Mouse (Mus musculus) midbrain, postnatal 0 days (tissue): Measurements from ENCODE around the gene C4b. TPM values are rescaled to one million over a fixed set of nuclear protein-coding genes. Genes with fewer than 3 reads are reported as not detected.

Experiments used
- ATAC-seq: fragments of 200-750 bp; cut with Nextera tagmentation; 2 replicates; pipeline ENCODE4 v1.8.0; 2017; ENCODE audit warnings: moderate number of reproducible peaks, mild to moderate bottlenecking, moderate TSS enrichment, moderate library complexity; ENCODE audit not compliant: low FRiP score
- DNase-seq: peaks from one replicate; pipeline ENCODE4 v3.0.0-alpha.2; 2015; ENCODE audit warnings: low spot score
- H3K27ac ChIP-seq: fragments of 300-500 bp; sonication (generic); 2 replicates; pipeline ENCODE4 v1.5.1; 2014; ENCODE audit warnings: low read depth, mild to moderate bottlenecking, low read length, mixed read lengths
- H3K27me3 ChIP-seq: fragments of 300-500 bp; sonication (generic); 2 replicates; pipeline ENCODE4 v1.6.1; 2014; ENCODE audit warnings: low read length, control low read depth, mixed read lengths; ENCODE audit not compliant: insufficient read depth
- H3K36me3 ChIP-seq: fragments of 300-500 bp; sonication (generic); 2 replicates; pipeline ENCODE4 v1.6.1; 2014; ENCODE audit warnings: low read length, control low read depth, mixed read lengths; ENCODE audit not compliant: insufficient read depth
- H3K4me1 ChIP-seq: fragments of 300-500 bp; sonication (generic); 2 replicates; pipeline ENCODE4 v1.6.1; 2014; ENCODE audit warnings: mild to moderate bottlenecking, control low read depth, antibody characterized with exemption, low read length, mixed read lengths; ENCODE audit not compliant: insufficient read depth
- H3K4me2 ChIP-seq: fragments of 300-500 bp; sonication (generic); 2 replicates; pipeline ENCODE4 v1.6.1; 2014; ENCODE audit warnings: low read depth, mild to moderate bottlenecking, low read length, mixed read lengths; ENCODE audit not compliant: poor library complexity, severe bottlenecking
- H3K4me3 ChIP-seq: fragments of 300-500 bp; sonication (generic); 2 replicates; pipeline ENCODE4 v1.5.1; 2014; ENCODE audit warnings: low read depth, mild to moderate bottlenecking, low read length, moderate library complexity
- H3K9ac ChIP-seq: fragments of 300-500 bp; sonication (generic); replicated peaks from 2 replicates; pipeline ENCODE4 v1.6.1; 2014; ENCODE audit warnings: mild to moderate bottlenecking, low read length, moderate library complexity, mixed read lengths; ENCODE audit not compliant: poor library complexity, severe bottlenecking
- H3K9me3 ChIP-seq: fragments of 300-500 bp; sonication (generic); 2 replicates; pipeline ENCODE4 v1.6.1; 2016; ENCODE audit warnings: low read length, control low read depth
- CTCF ChIP-seq: IDR thresholded peaks from 2 replicates; pipeline ENCODE4 v1.5.1; 2016; ENCODE audit warnings: antibody characterized with exemption, mild to moderate bottlenecking
- WGBS: fragments of 180-500 bp; shearing (Covaris S2); extraction: QIAGEN DNeasy Blood & Tissue Kit; methylation state at CpG from one replicate; pipeline ENCODE4 v1.1.7; 2014; 5-methylcytosine and 5-hydroxymethylcytosine counted together
- microRNA-seq: library from miRNA; unstranded; fragments of <30 nt; microRNA quantifications from one replicate; pipeline ENCODE4, GENCODE M21; 2016; ENCODE audit warnings: borderline number of aligned reads
- polyA plus RNA-seq: library from polyadenylated mRNA; unstranded; fragments of >200 nt; fragmentation: Nextera tagmentation; extraction: Ambion mirVana; gene quantifications from 2 replicates; pipeline ENCODE4 v1.2.1, GENCODE M21; 2015
- total RNA-seq: library from RNA; depleted of rRNA; stranded (reverse); fragments of >200 nt; gene quantifications from 2 replicates; pipeline ENCODE4 v1.2.3, GENCODE M21; 2014; rRNA removed

The C4b gene
- total and polyA plus RNA-seq, 2 experiments from 2014 or later: 0.67 to 1.5 TPM

- no peaks in the 10 kb centered on the region for H3K36me3 ChIP-seq
- H3K4me3 ChIP-seq: no peak overlapping the region
- H3K4me2 ChIP-seq: no peak overlapping the region
- no peak overlapping the region for H3K9ac ChIP-seq
- no peak for ATAC-seq
- 68% methylated on average over 11 of the region's 11 CpGs for WGBS
- DNase-seq: no peak
- H3K27ac ChIP-seq: no peak overlapping the region
- no peaks in the 10 kb centered on the region; the same call in 1 of the 2 replicates for H3K27me3 ChIP-seq
- H3K9me3 ChIP-seq: no peaks in the 10 kb centered on the region
- TF ChIP-seq CTCF: no peak
- H3K4me1 ChIP-seq: no peaks in the 10 kb centered on the region
These were observed 61.7 kb downstream of the C4b start for GRCm38 (mm10) chr17:34681881-34682536.

DNA sequence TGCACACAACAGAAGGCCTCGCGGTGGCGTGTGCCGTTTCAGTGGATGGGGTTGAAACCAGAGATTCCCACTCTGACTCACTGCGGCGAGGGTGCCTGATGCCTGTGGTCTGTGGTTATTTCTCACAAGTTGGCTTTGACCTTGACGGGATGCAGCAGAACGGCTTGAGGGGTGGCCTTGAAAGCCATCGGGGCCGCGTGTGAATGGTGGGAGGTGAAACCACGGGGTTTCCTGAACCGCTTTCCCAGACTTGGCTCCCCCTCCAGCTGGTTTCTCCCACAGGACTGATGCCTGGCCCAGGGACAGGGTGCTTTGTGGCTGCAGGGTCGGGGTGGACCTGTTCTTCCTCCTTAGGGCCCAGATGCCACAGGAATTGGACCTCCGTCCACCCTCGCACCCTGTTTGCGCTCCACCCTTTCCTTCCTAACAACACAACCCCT lies 62.5 kb downstream of the C4b start:
- Histone ChIP-seq H3K36me3 (no peaks in the 10 kb centered on the region), H3K4me3 (no peak overlapping the region), H3K4me2 (no peak overlapping the region), H3K9ac (no peak overlapping the region), H3K27ac (no peak overlapping the region), H3K27me3 (no peaks in the 10 kb centered on the region; the same call in 1 of the 2 replicates), H3K4me1 (no peaks in the 10 kb centered on the region), H3K9me3 (no peaks in the 10 kb centered on the region)
- ATAC-seq (no peak), DNase-seq (no peak)
- 83% methylated on average over 17 of the region's 17 CpGs for WGBS
- no peak for TF ChIP-seq CTCF

DNA sequence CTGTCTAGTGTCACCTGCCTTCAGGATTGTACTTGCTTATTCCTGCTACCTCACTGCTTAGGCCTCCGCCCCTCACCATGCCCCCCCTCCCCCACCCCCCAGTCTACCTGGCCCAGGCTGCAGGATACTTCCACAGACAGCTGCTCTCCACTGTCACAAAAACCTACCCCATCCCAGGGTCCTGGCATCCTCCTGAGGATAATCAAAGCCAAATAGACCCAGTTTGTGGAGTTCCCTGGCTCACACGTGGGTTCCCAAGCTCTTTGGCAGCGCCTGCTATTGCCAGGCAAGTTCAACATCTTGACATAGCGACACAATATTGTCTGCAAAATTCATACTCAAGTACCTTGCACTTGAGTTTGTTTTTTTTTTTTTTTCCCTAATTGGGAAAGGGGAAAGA lies 63.1 kb downstream of the C4b start:
- 77% methylated on average over 4 of the region's 4 CpGs for WGBS
- DNase-seq (no peak), ATAC-seq (no peak)
- Histone ChIP-seq H3K9me3 (no peaks in the 10 kb centered on the region), H3K4me2 (no peak overlapping the region), H3K4me3 (no peak overlapping the region), H3K4me1 (no peaks in the 10 kb centered on the region), H3K27me3 (no peaks in the 10 kb centered on the region; the same call in 1 of the 2 replicates), H3K27ac (no peak overlapping the region), H3K36me3 (no peaks in the 10 kb centered on the region), H3K9ac (no peak overlapping the region)
- no peak for TF ChIP-seq CTCF

GRCm38 (mm10) chr17:34680191-34680590 lies 63.5 kb downstream of the C4b start:
- H3K27me3 ChIP-seq: no peaks in the 10 kb centered on the region; the same call in 1 of the 2 replicates
- ATAC-seq (no peak), DNase-seq (no peak)
- no peak overlapping the region for H3K27ac ChIP-seq
- no peak for TF ChIP-seq CTCF
- no peak overlapping the region for H3K4me3 ChIP-seq
- no peaks in the 10 kb centered on the region for H3K36me3 ChIP-seq
- H3K9ac ChIP-seq: no peak overlapping the region
- H3K4me2 ChIP-seq: no peak overlapping the region
- no peaks in the 10 kb centered on the region for H3K9me3 ChIP-seq
- 78% methylated on average over 26 of the region's 26 CpGs for WGBS
- no peaks in the 10 kb centered on the region for H3K4me1 ChIP-seq

Small RNA genes within 50 kb of the gene (microRNA-seq; reads per million reads assigned to microRNA genes)
- not detected for gene Gm27471

Other genes with a start within 250 kb of the C4b start
- not detected in 2 replicates for gene Btnl6, start 226.5 kb downstream of the C4b start, total RNA-seq
- not detected in 2 replicates for gene Btnl6, start 226.5 kb downstream of the C4b start, polyA plus RNA-seq
- gene Notch4, start 179.6 kb downstream of the C4b start, total RNA-seq: 8.8 and 44.3 TPM in 2 replicates
- gene Notch4, start 179.6 kb downstream of the C4b start, polyA plus RNA-seq: 3.8 and 6.1 TPM in 2 replicates
- 1.2 and 4.4 TPM in 2 replicates for gene Gpsm3, start 154.1 kb downstream of the C4b start, total RNA-seq
- 5.5 and 6.9 TPM in 2 replicates for gene Gpsm3, start 154.1 kb downstream of the C4b start, polyA plus RNA-seq
- gene Pbx2, start 152.6 kb downstream of the C4b start, total RNA-seq: 84.8 and 95.6 TPM in 2 replicates
- gene Pbx2, start 152.6 kb downstream of the C4b start, polyA plus RNA-seq: 9.5 and 9.6 TPM in 2 replicates
- gene Ager, start 146.0 kb downstream of the C4b start, total RNA-seq: 1.7 and 2.1 TPM in 2 replicates
- gene Ager, start 146.0 kb downstream of the C4b start, polyA plus RNA-seq: 1.6 and 2.0 TPM in 2 replicates
- 57.6 and 59.0 TPM in 2 replicates for gene Rnf5, start 140.2 kb downstream of the C4b start, total RNA-seq
- gene Rnf5, start 140.2 kb downstream of the C4b start, polyA plus RNA-seq: 236 and 242 TPM in 2 replicates
- 265 and 383 TPM in 2 replicates for gene Agpat1, start 139.6 kb downstream of the C4b start, total RNA-seq
- 103 and 106 TPM in 2 replicates for gene Agpat1, start 139.6 kb downstream of the C4b start, polyA plus RNA-seq
- gene Egfl8, start 127.9 kb downstream of the C4b start, total RNA-seq: 3.2 and 6.0 TPM in 2 replicates
- 4.9 and 5.0 TPM in 2 replicates for gene Egfl8, start 127.9 kb downstream of the C4b start, polyA plus RNA-seq
- 21.1 and 31.0 TPM in 2 replicates for gene Ppt2, start 115.4 kb downstream of the C4b start, total RNA-seq
- 18.0 and 20.8 TPM in 2 replicates for gene Ppt2, start 115.4 kb downstream of the C4b start, polyA plus RNA-seq
- 9.1 and 15.1 TPM in 2 replicates for gene Prrt1, start 114.3 kb downstream of the C4b start, total RNA-seq
- gene Prrt1, start 114.3 kb downstream of the C4b start, polyA plus RNA-seq: 13.3 and 14.0 TPM in 2 replicates
- 6.2 and 7.2 TPM in 2 replicates for gene Fkbpl, start 99.1 kb downstream of the C4b start, total RNA-seq
- gene Fkbpl, start 99.1 kb downstream of the C4b start, polyA plus RNA-seq: 10.7 and 12.9 TPM in 2 replicates
- gene Atf6b, start 96.7 kb downstream of the C4b start, total RNA-seq: 47.9 and 57.4 TPM in 2 replicates
- 83.0 and 86.0 TPM in 2 replicates for gene Atf6b, start 96.7 kb downstream of the C4b start, polyA plus RNA-seq
- gene Tnxb, start 73.3 kb downstream of the C4b start, total RNA-seq: 3.5 and 4.2 TPM in 2 replicates
- 0.26 and 0.30 TPM in 2 replicates for gene Tnxb, start 73.3 kb downstream of the C4b start, polyA plus RNA-seq
- gene Cyp21a1, start 60.7 kb upstream of the C4b start, total RNA-seq: not detected in 2 replicates
- gene Cyp21a1, start 60.7 kb upstream of the C4b start, polyA plus RNA-seq: not detected in 2 replicates
- gene Stk19, start 93.1 kb upstream of the C4b start, total RNA-seq: 25.8 and 30.4 TPM in 2 replicates
- gene Stk19, start 93.1 kb upstream of the C4b start, polyA plus RNA-seq: 48.6 and 50.3 TPM in 2 replicates
- 34.5 and 40.7 TPM in 2 replicates for gene Dxo, start 93.1 kb upstream of the C4b start, total RNA-seq
- 56.4 and 59.1 TPM in 2 replicates for gene Dxo, start 93.1 kb upstream of the C4b start, polyA plus RNA-seq
- gene Skiv2l, start 106.3 kb upstream of the C4b start, total RNA-seq: 81.5 and 98.8 TPM in 2 replicates
- 45.1 and 50.2 TPM in 2 replicates for gene Skiv2l, start 106.3 kb upstream of the C4b start, polyA plus RNA-seq
- gene Nelfe, start 106.5 kb upstream of the C4b start, total RNA-seq: 33.1 and 35.1 TPM in 2 replicates
- gene Nelfe, start 106.5 kb upstream of the C4b start, polyA plus RNA-seq: 57.7 and 60.2 TPM in 2 replicates
- gene Cfb, start 118.6 kb upstream of the C4b start, total RNA-seq: 0.09 TPM in 1 of 2 replicates, not detected in the other
- 1.0 and 1.9 TPM in 2 replicates for gene Cfb, start 118.6 kb upstream of the C4b start, polyA plus RNA-seq
- 36.9 and 39.1 TPM in 2 replicates for gene Zbtb12, start 135.6 kb upstream of the C4b start, total RNA-seq
- gene Zbtb12, start 135.6 kb upstream of the C4b start, polyA plus RNA-seq: 7.0 and 8.1 TPM in 2 replicates
- gene Gm20547, start 138.2 kb upstream of the C4b start, total RNA-seq: not detected in 2 replicates
- gene Gm20547, start 138.2 kb upstream of the C4b start, polyA plus RNA-seq: 0.10 and 0.25 TPM in 2 replicates
- gene C2, start 154.4 kb upstream of the C4b start, total RNA-seq: 2.9 and 3.1 TPM in 2 replicates
- 6.0 and 7.0 TPM in 2 replicates for gene C2, start 154.4 kb upstream of the C4b start, polyA plus RNA-seq
- gene Ehmt2, start 154.6 kb upstream of the C4b start, total RNA-seq: 312 and 375 TPM in 2 replicates
- gene Ehmt2, start 154.6 kb upstream of the C4b start, polyA plus RNA-seq: 58.8 and 69.0 TPM in 2 replicates
- gene Slc44a4, start 170.6 kb upstream of the C4b start, total RNA-seq: 0.49 TPM in 1 of 2 replicates, not detected in the other
- gene Slc44a4, start 170.6 kb upstream of the C4b start, polyA plus RNA-seq: 0.11 TPM in 1 of 2 replicates, not detected in the other
- 43.3 and 96.3 TPM in 2 replicates for gene Neu1, start 187.4 kb upstream of the C4b start, total RNA-seq
- gene Neu1, start 187.4 kb upstream of the C4b start, polyA plus RNA-seq: 42.7 and 47.3 TPM in 2 replicates
- gene Hspa1b, start 215.4 kb upstream of the C4b start, total RNA-seq: 16.8 and 18.2 TPM in 2 replicates
- 0.47 and 0.79 TPM in 2 replicates for gene Hspa1b, start 215.4 kb upstream of the C4b start, polyA plus RNA-seq
- not detected in 2 replicates for gene Gm20481, start 226.0 kb upstream of the C4b start, total RNA-seq
- not detected in 2 replicates for gene Gm20481, start 226.0 kb upstream of the C4b start, polyA plus RNA-seq
- 34.9 TPM in 2 replicates for gene Hspa1a, start 228.3 kb upstream of the C4b start, total RNA-seq
- 18.2 and 19.8 TPM in 2 replicates for gene Hspa1a, start 228.3 kb upstream of the C4b start, polyA plus RNA-seq
- gene Hspa1l, start 228.8 kb upstream of the C4b start, total RNA-seq: 1.4 and 1.6 TPM in 2 replicates
- gene Hspa1l, start 228.8 kb upstream of the C4b start, polyA plus RNA-seq: 0.73 and 0.81 TPM in 2 replicates
- 17.6 and 35.3 TPM in 2 replicates for gene Lsm2, start 238.0 kb upstream of the C4b start, total RNA-seq
- 93.0 and 94.9 TPM in 2 replicates for gene Lsm2, start 238.0 kb upstream of the C4b start, polyA plus RNA-seq